ENCODE assay signal across 12 mouse cellular contexts in the genomic region with DNA sequence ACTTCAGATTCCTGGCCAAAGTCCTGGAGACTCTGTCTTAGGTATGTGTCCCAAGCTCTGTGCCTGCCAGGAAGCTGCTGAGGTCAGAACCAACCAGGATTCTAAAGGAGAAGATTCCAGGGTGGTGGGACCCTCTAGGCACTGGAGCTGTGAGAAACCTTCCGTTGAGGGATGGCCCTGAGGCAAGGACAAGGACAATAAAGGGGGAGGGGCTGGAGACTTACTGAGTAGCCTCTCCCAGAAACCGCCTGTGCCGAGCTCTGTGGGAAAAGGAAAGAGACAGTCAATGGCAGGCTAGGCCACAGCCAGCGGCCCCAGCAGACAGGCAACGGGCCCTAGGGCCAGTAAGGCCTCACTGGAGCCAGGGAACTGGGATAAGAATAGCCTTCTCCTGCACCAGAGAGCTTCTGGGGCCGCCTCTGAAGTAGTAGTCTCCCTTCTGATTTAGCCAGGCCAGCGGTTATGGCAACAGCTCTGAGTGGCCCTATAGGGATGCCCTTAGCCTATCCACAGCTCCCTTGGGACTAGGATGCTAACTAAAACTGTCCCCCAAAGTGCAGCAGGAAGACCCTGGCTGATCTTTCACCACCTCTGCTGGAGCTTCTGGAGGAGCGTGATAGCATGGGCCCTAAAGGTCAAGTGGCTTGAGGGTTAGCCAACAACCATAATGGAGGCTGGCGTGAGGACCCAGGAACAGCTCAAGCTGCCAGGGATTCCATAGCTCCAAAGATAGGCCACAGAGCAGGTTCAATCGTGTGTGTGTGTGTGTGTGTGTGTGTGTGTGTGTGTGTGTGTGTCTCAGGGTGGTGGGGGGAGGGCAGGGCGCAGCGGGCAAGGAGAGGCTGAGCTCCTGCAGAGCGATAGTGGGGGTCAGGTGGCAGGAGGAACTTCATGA. TPM values are rescaled to one million over a fixed set of nuclear protein-coding genes. Genes with fewer than 3 reads are reported as not detected.
DNase-seq lines count a peak whose midpoint lies in the region; ATAC-seq and TF ChIP-seq lines count a peak whose summit lies in the region.
"Had no signal": no experiment of that assay in that cellular context is flagged by ENCODE, and none has a peak within 500 bp of the region (broad histone marks: within the 10 kb centered on the region; RNA-seq: fewer than 3 reads in every experiment).

No protein-coding gene starts in this region.

- peak; percentile 2; the same call in 1 of the 2 replicates for ATAC-seq in embryonic facial prominence, embryonic 14.5 days (ENCODE audit: low read depth)
- ATAC-seq in heart, postnatal 0 days (ENCODE audit: insufficient read depth, low read depth), result peak; percentile 48; the same call in 1 of the 2 replicates
- ATAC-seq in neural tube, embryonic 12.5 days (ENCODE audit: low FRiP score, low read depth), result peak; percentile 48

- peaks cover 5% of the 10 kb centered on the region; the same call in 1 of the 2 replicates for H3K4me1 ChIP-seq in embryonic facial prominence, embryonic 14.5 days (ENCODE audit: control insufficient read depth, insufficient read depth, low read length)
- peaks cover 25% of the 10 kb centered on the region for H3K4me1 ChIP-seq in heart, postnatal 0 days (ENCODE audit: control insufficient read depth, insufficient read depth)
- peaks cover 33% of the 10 kb centered on the region for H3K4me1 ChIP-seq in neural tube, embryonic 12.5 days

- no peaks in the 10 kb centered on the region for H3K9me3 ChIP-seq in embryonic facial prominence, embryonic 14.5 days (ENCODE audit: control insufficient read depth, low read length)
- H3K9me3 ChIP-seq in heart, postnatal 0 days (replicated peaks; ENCODE audit: control insufficient read depth, low read length), result no peaks in the 10 kb centered on the region
- no peaks in the 10 kb centered on the region for H3K9me3 ChIP-seq in neural tube, embryonic 12.5 days
- H3K9me3 ChIP-seq: embryonic facial prominence, embryonic 13.5 days; limb, embryonic 15.5 days had no signal

- H3K4me2 ChIP-seq in embryonic facial prominence, embryonic 14.5 days (ENCODE audit: low read depth, low read length), result no peak overlapping the region
- no peak overlapping the region for H3K4me2 ChIP-seq in heart, postnatal 0 days (ENCODE audit: low read depth, low read length)
- peak overlapping the region; percentile 33 for H3K4me2 ChIP-seq in neural tube, embryonic 12.5 days (replicated peaks)
- H3K4me2 ChIP-seq: embryonic facial prominence, embryonic 13.5 days; limb, embryonic 15.5 days had no signal

- DNase-seq in gastrocnemius, adult 2 months, result peak; percentile 68
- no peak for DNase-seq in gastrocnemius, postnatal 4 days (ENCODE audit: low spot score in 2 of 2)
- DNase-seq in embryonic facial prominence, embryonic 14.5 days (ENCODE audit: low spot score), result peak; percentile 13
- peak; percentile 12 for DNase-seq in heart, postnatal 0 days (ENCODE audit: low spot score)
- no peak for DNase-seq in B cell, adult 2 months
- DNase-seq in kidney, postnatal 36 days, result no peak
- no peak for DNase-seq in layer of hippocampus, postnatal 10 days (ENCODE audit: low spot score in 2 of 2)
- DNase-seq: kidney, adult 11 months had no signal

- 52% methylated on average over 13 of the region's 13 CpGs for WGBS in embryonic facial prominence, embryonic 14.5 days
- 37% methylated on average over 13 of the region's 13 CpGs for WGBS in heart, postnatal 0 days
- 24% methylated on average over 13 of the region's 13 CpGs for WGBS in neural tube, embryonic 12.5 days

- TF ChIP-seq CTCF in gastrocnemius, adult 2 months (IDR thresholded peaks at IDR 0.05), result no peak
- TF ChIP-seq CTCF in heart, postnatal 0 days (IDR thresholded peaks at IDR 0.05; ENCODE audit: low read depth), result no peak

- H3K27me3 ChIP-seq in embryonic facial prominence, embryonic 14.5 days (replicated peaks; ENCODE audit: control insufficient read depth, insufficient read depth, low read length), result no peaks in the 10 kb centered on the region
- no peaks in the 10 kb centered on the region for H3K27me3 ChIP-seq in heart, postnatal 0 days (ENCODE audit: control insufficient read depth, insufficient read depth, low read length)
- peaks cover 7% of the 10 kb centered on the region; the same call in 1 of the 2 replicates for H3K27me3 ChIP-seq in neural tube, embryonic 12.5 days (replicated peaks)
- H3K27me3 ChIP-seq: CH12.LX; embryonic facial prominence, embryonic 13.5 days; limb, embryonic 15.5 days had no signal

- H3K9ac ChIP-seq in embryonic facial prominence, embryonic 14.5 days (ENCODE audit: low read depth, low read length), result no peak overlapping the region
- no peak overlapping the region for H3K9ac ChIP-seq in heart, postnatal 0 days (replicated peaks; ENCODE audit: low read depth, low read length)
- 0 out of 2 replicates have a peak overlapping the region, but pooled peaks have one; percentile 17 for H3K9ac ChIP-seq in neural tube, embryonic 12.5 days
- H3K9ac ChIP-seq: embryonic facial prominence, embryonic 13.5 days; limb, embryonic 15.5 days had no signal

- peaks cover 7% of the 10 kb centered on the region; the same call in 1 of the 2 replicates for H3K36me3 ChIP-seq in embryonic facial prominence, embryonic 14.5 days (ENCODE audit: control insufficient read depth, insufficient read depth, low read length)
- peaks cover 14% of the 10 kb centered on the region; the same call in 1 of the 2 replicates for H3K36me3 ChIP-seq in heart, postnatal 0 days (replicated peaks; ENCODE audit: control insufficient read depth, insufficient read depth, low read length)
- peaks cover 10% of the 10 kb centered on the region for H3K36me3 ChIP-seq in neural tube, embryonic 12.5 days

- intact Hi-C loops in gastrocnemius, adult 2 months (cut with DNase I), result no loop called here

- peak overlapping the region; percentile 88 for H3K27ac ChIP-seq in gastrocnemius, adult 2 months
- no peak overlapping the region for H3K27ac ChIP-seq in embryonic facial prominence, embryonic 14.5 days (replicated peaks; ENCODE audit: low read depth, low read length)
- H3K27ac ChIP-seq in heart, postnatal 0 days (ENCODE audit: low read depth), result peak overlapping the region; percentile 75
- H3K27ac ChIP-seq in neural tube, embryonic 12.5 days, result peak overlapping the region; percentile 71
- H3K27ac ChIP-seq: embryonic facial prominence, embryonic 13.5 days; limb, embryonic 15.5 days had no signal

- peak overlapping the region; percentile 43 for H3K4me3 ChIP-seq in gastrocnemius, adult 2 months
- H3K4me3 ChIP-seq in embryonic facial prominence, embryonic 14.5 days (ENCODE audit: low read depth, low read length), result no peak overlapping the region
- H3K4me3 ChIP-seq in heart, postnatal 0 days (ENCODE audit: low read depth, low read length), result no peak overlapping the region
- no peak overlapping the region for H3K4me3 ChIP-seq in neural tube, embryonic 12.5 days
- H3K4me3 ChIP-seq: embryonic facial prominence, embryonic 13.5 days; limb, embryonic 15.5 days had no signal

- no peak for TF ChIP-seq EP300 in heart, postnatal 0 days (IDR thresholded peaks at IDR 0.05; ENCODE audit: low read depth)

RNA-seq across cellular contexts. Expression of a gene that starts 32.2 kb away (rescaled TPM):
- total RNA-seq in gastrocnemius, adult 2 months (2021), result 10 to 100 TPM; 32.7 to 36.8 TPM
- total RNA-seq in gastrocnemius, postnatal 4 days (2021), result 10 to 100 TPM; 42.7 to 45.7 TPM
- polyA plus RNA-seq in embryonic facial prominence, embryonic 14.5 days (2014; fragmentation: Nextera tagmentation; extraction: Ambion mirVana), result 14.6 and 14.7 TPM in 2 replicates
- 19.2 and 37.0 TPM in 2 replicates for total RNA-seq in heart, postnatal 0 days (2014; rRNA removed; ENCODE audit: low replicate concordance)
- polyA plus RNA-seq in heart, postnatal 0 days (2015; fragmentation: Nextera tagmentation; extraction: Ambion mirVana), result 6.8 and 7.6 TPM in 2 replicates
- polyA plus RNA-seq in neural tube, embryonic 12.5 days (2016; fragmentation: Nextera tagmentation; extraction: Ambion mirVana), result 33.9 and 41.7 TPM in 2 replicates
- total RNA-seq in layer of hippocampus, postnatal 10 days (2021), result 10 to 100 TPM; 82.5 to 90.6 TPM

Comparison
In these comparisons a context has a peak if more than half of its experiments do, and no peak if none do; other contexts are left out.
1. DNase-seq: peak in gastrocnemius, adult 2 months (single experiment), embryonic facial prominence, embryonic 14.5 days (single experiment) and heart, postnatal 0 days (single experiment); none in gastrocnemius, postnatal 4 days (0 of 2), B cell, adult 2 months (0 of 2), kidney, postnatal 36 days (0 of 2) and layer of hippocampus, postnatal 10 days (0 of 2).
2. Peak in every context shown above with its lines, with median percentiles within 50 percentile points of each other: ATAC-seq.